Comparison of ENCODE assay signal across 23 mouse cellular contexts in the genomic region with DNA sequence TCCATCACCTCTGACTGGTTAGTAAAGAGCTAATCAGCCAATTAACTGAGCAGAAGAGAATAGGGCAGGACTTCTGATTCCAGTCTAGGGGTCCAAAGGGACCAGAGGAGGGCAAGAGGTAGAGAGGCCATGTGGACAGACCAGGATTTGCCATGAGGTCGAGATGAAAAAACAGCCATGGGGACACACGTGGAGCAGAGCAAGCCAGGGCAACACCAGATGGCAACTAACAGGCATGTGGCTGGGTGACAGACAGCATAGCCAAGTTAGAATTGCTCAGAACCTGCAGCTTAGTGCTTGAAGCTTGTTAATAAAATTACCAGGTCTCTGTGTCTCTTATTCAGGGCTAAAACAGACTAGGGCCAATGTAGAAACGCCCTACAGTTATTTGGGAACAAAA.
DNase-seq lines count a peak whose midpoint lies in the region; ATAC-seq and TF ChIP-seq lines count a peak whose summit lies in the region.
"Had no signal": no experiment of that assay in that cellular context is flagged by ENCODE, and none has a peak within 500 bp of the region (broad histone marks: within the 10 kb centered on the region; RNA-seq: fewer than 3 reads in every experiment).

No protein-coding gene starts in this region.

- TF ChIP-seq CTCF in liver, postnatal 0 days (IDR thresholded peaks at IDR 0.05; ENCODE audit: low read depth) = no peak

- peak overlapping the region; percentile 7; the same call in 1 of the 2 replicates for H3K27ac ChIP-seq in liver, embryonic 12.5 days
- H3K27ac ChIP-seq in liver, postnatal 0 days (ENCODE audit: low read depth) = no peak overlapping the region
- H3K27ac ChIP-seq: embryonic facial prominence, embryonic 12.5 days; forebrain, embryonic 13.5 days; hindbrain, embryonic 14.5 days; midbrain, embryonic 12.5 days had no signal

- no peak overlapping the region for H3K4me3 ChIP-seq in liver, embryonic 12.5 days
- no peak overlapping the region for H3K4me3 ChIP-seq in liver, postnatal 0 days (ENCODE audit: low read depth, low read length)
- H3K4me3 ChIP-seq: embryonic facial prominence, embryonic 12.5 days; erythroblast, embryonic 14.5 days; forebrain, embryonic 13.5 days; midbrain, embryonic 12.5 days had no signal

- TF ChIP-seq EP300 in liver, postnatal 0 days (IDR thresholded peaks at IDR 0.05; ENCODE audit: low read depth) = no peak

- WGBS in liver, embryonic 12.5 days (ENCODE audit: insufficient replicate concordance) = 74% methylated on average over 3 of the region's 3 CpGs
- WGBS in liver, postnatal 0 days (ENCODE audit: insufficient replicate concordance) = 76% methylated on average over 3 of the region's 3 CpGs

- H3K27me3 ChIP-seq in liver, embryonic 12.5 days (replicated peaks) = no peaks in the 10 kb centered on the region
- no peaks in the 10 kb centered on the region for H3K27me3 ChIP-seq in liver, postnatal 0 days (ENCODE audit: insufficient read depth, low read length)
- H3K27me3 ChIP-seq: embryonic facial prominence, embryonic 12.5 days; forebrain, embryonic 13.5 days; midbrain, embryonic 12.5 days had no signal

- peaks cover 92% of the 10 kb centered on the region for H3K36me3 ChIP-seq in liver, embryonic 12.5 days
- H3K36me3 ChIP-seq in liver, postnatal 0 days (replicated peaks; ENCODE audit: insufficient read depth, low read length) = peaks cover 81% of the 10 kb centered on the region

- H3K9ac ChIP-seq in liver, embryonic 12.5 days = no peak overlapping the region
- H3K9ac ChIP-seq in liver, postnatal 0 days (replicated peaks) = no peak overlapping the region
- H3K9ac ChIP-seq: embryonic facial prominence, embryonic 12.5 days; forebrain, embryonic 13.5 days; hindbrain, embryonic 14.5 days; midbrain, embryonic 12.5 days had no signal

- ATAC-seq in cerebellum, adult (ENCODE audit: insufficient number of reproducible peaks, low FRiP score, low TSS enrichment) = peak; percentile 88; the same call in 1 of the 2 replicates
- ATAC-seq in liver, embryonic 12.5 days = no peak
- no peak for ATAC-seq in liver, postnatal 0 days
- ATAC-seq in erythroblast, adult 5-6 weeks (replicated peaks; ENCODE audit: low FRiP score, poor library complexity, severe bottlenecking) = 0 out of 2 replicates have a peak, but pooled peaks have one; percentile 8
- ATAC-seq: forebrain, embryonic 13.5 days had no signal

- H3K9me3 ChIP-seq in liver, embryonic 12.5 days (replicated peaks) = no peaks in the 10 kb centered on the region
- H3K9me3 ChIP-seq in liver, postnatal 0 days (ENCODE audit: low read length) = no peaks in the 10 kb centered on the region
- H3K9me3 ChIP-seq: embryonic facial prominence, embryonic 12.5 days; forebrain, embryonic 13.5 days; midbrain, embryonic 12.5 days had no signal

- H3K4me2 ChIP-seq in liver, embryonic 12.5 days = no peak overlapping the region
- no peak overlapping the region for H3K4me2 ChIP-seq in liver, postnatal 0 days (ENCODE audit: low read depth, low read length)
- H3K4me2 ChIP-seq: embryonic facial prominence, embryonic 12.5 days; forebrain, embryonic 13.5 days; hindbrain, embryonic 14.5 days; midbrain, embryonic 12.5 days had no signal

- no peaks in the 10 kb centered on the region for H3K4me1 ChIP-seq in liver, embryonic 12.5 days
- H3K4me1 ChIP-seq in liver, postnatal 0 days (ENCODE audit: insufficient read depth) = no peaks in the 10 kb centered on the region
- H3K4me1 ChIP-seq: embryonic facial prominence, embryonic 12.5 days; forebrain, embryonic 13.5 days had no signal

- DNase-seq in cerebellum, postnatal 4 days (ENCODE audit: low spot score in 2 of 2) = no peak
- DNase-seq in liver, postnatal 0 days = no peak
- peak; percentile 82 for DNase-seq in cerebellum, adult 9-10 months
- no peak for DNase-seq in embryo, embryonic 11 days
- DNase-seq in adrenal gland, postnatal 14 days = no peak
- DNase-seq: adrenal gland, postnatal 25 days; gastrocnemius, postnatal 25 days; heart, postnatal 36 days; kidney, adult 8-10 months; kidney, postnatal 10 days; lung, adult 18-20 months; lung, postnatal 10 days; right cerebral cortex, postnatal 14 days; spleen, adult 18-20 months; thymus, postnatal 14 days had no signal

Comparison
In these comparisons a context has a peak if more than half of its experiments do, and no peak if none do; other contexts are left out.
1. ATAC-seq: peak in cerebellum, adult (single experiment) and erythroblast, adult 5-6 weeks (single experiment); none in liver, embryonic 12.5 days (single experiment) and liver, postnatal 0 days (single experiment).